Mouse (Mus musculus): ENCODE results near the gene Hoxa7. TPM values are rescaled to one million over a fixed set of nuclear protein-coding genes. Genes with fewer than 3 reads are reported as not detected.

Gene Hoxa7
- total and polyA plus RNA-seq, 2 experiments from 2014 or later: 1.3 to 2.9 TPM

- Histone ChIP-seq H3K27me3 (ENCODE audit: insufficient read depth, low read length) (peaks cover 94% of the 10 kb centered on the region), H3K4me1 (ENCODE audit: insufficient read depth, low read length) (0 out of 2 replicates have a peak, but pooled peaks cover 4% of the 10 kb centered on the region), H3K9me3 (ENCODE audit: low read length) (no peaks in the 10 kb centered on the region), H3K27ac (0 out of 2 replicates have a peak overlapping the region, but pooled peaks have one; percentile 45), H3K4me2 (ENCODE audit: low read depth, low read length) (peak overlapping the region; percentile 30), H3K36me3 (ENCODE audit: insufficient read depth, low read length) (no peaks in the 10 kb centered on the region), H3K9ac (replicated peaks; ENCODE audit: low read length) (no peak overlapping the region), H3K4me3 (ENCODE audit: low read length) (no peak overlapping the region; the same call in 1 of the 2 replicates)
- WGBS: 4% methylated on average over 19 of the region's 19 CpGs
- no peak for DNase-seq (ENCODE audit: low spot score)
- ATAC-seq: no peak
- TF ChIP-seq CTCF (IDR thresholded peaks at IDR 0.05; ENCODE audit: low read depth): no peak
Observed at GRCm38 (mm10) chr6:52185222-52185621, 36.4 kb downstream of the Hoxa7 start.

GRCm38 (mm10) chr6:52184668-52185067 is 37.0 kb downstream of the Hoxa7 start:
- TF ChIP-seq CTCF (IDR thresholded peaks at IDR 0.05; ENCODE audit: low read depth): no peak
- H3K27ac ChIP-seq: peak overlapping the region; percentile 45; the same call in 1 of the 2 replicates
- no peak overlapping the region for H3K4me3 ChIP-seq (ENCODE audit: low read length)
- peak overlapping the region; percentile 30; the same call in 1 of the 2 replicates for H3K4me2 ChIP-seq (ENCODE audit: low read depth, low read length)
- ATAC-seq (no peak), DNase-seq (ENCODE audit: low spot score) (no peak)
- H3K27me3 ChIP-seq (ENCODE audit: insufficient read depth, low read length): peaks cover 93% of the 10 kb centered on the region
- 0 out of 2 replicates have a peak, but pooled peaks cover 4% of the 10 kb centered on the region for H3K4me1 ChIP-seq (ENCODE audit: insufficient read depth, low read length)
- H3K36me3 ChIP-seq (ENCODE audit: insufficient read depth, low read length): no peaks in the 10 kb centered on the region
- no peaks in the 10 kb centered on the region for H3K9me3 ChIP-seq (ENCODE audit: low read length)
- 6% methylated on average over 6 of the region's 6 CpGs for WGBS
- no peak overlapping the region for H3K9ac ChIP-seq (replicated peaks; ENCODE audit: low read length)

GRCm38 (mm10) chr6:52183311-52184080 is 38.2 kb downstream of the Hoxa7 start:
- Histone ChIP-seq H3K4me1 (ENCODE audit: insufficient read depth, low read length) (0 out of 2 replicates have a peak, but pooled peaks cover 4% of the 10 kb centered on the region), H3K27ac (0 out of 2 replicates have a peak overlapping the region, but pooled peaks have one; percentile 45), H3K4me2 (ENCODE audit: low read depth, low read length) (0 out of 2 replicates have a peak overlapping the region, but pooled peaks have one; percentile 5), H3K4me3 (ENCODE audit: low read length) (no peak overlapping the region), H3K27me3 (ENCODE audit: insufficient read depth, low read length) (peaks cover 97% of the 10 kb centered on the region), H3K36me3 (ENCODE audit: insufficient read depth, low read length) (no peaks in the 10 kb centered on the region), H3K9ac (replicated peaks; ENCODE audit: low read length) (no peak overlapping the region), H3K9me3 (ENCODE audit: low read length) (no peaks in the 10 kb centered on the region)
- WGBS: 13% methylated on average over 10 of the region's 10 CpGs
- TF ChIP-seq CTCF (IDR thresholded peaks at IDR 0.05; ENCODE audit: low read depth): no peak
- ATAC-seq (no peak), DNase-seq (ENCODE audit: low spot score) (no peak)

- Histone ChIP-seq H3K4me2 (ENCODE audit: low read depth, low read length) (peak overlapping the region; percentile 5; the same call in 1 of the 2 replicates), H3K9me3 (ENCODE audit: low read length) (no peaks in the 10 kb centered on the region), H3K4me3 (ENCODE audit: low read length) (no peak overlapping the region), H3K9ac (replicated peaks; ENCODE audit: low read length) (no peak overlapping the region), H3K36me3 (ENCODE audit: insufficient read depth, low read length) (no peaks in the 10 kb centered on the region), H3K27ac (no peak overlapping the region), H3K4me1 (ENCODE audit: insufficient read depth, low read length) (0 out of 2 replicates have a peak, but pooled peaks cover 4% of the 10 kb centered on the region), H3K27me3 (ENCODE audit: insufficient read depth, low read length) (peaks cover 90% of the 10 kb centered on the region)
- no peak for TF ChIP-seq CTCF (IDR thresholded peaks at IDR 0.05; ENCODE audit: low read depth)
- no peak for DNase-seq (ENCODE audit: low spot score)
- ATAC-seq: no peak
- WGBS: 19% methylated on average over 1 of the region's 1 CpGs
Observed at GRCm38 (mm10) chr6:52182793-52183192, 38.9 kb downstream of the Hoxa7 start.

GRCm38 (mm10) chr6:52182030-52182429 is 39.6 kb downstream of the Hoxa7 start:
- H3K4me1 ChIP-seq (ENCODE audit: insufficient read depth, low read length): 0 out of 2 replicates have a peak, but pooled peaks cover 4% of the 10 kb centered on the region
- DNase-seq (ENCODE audit: low spot score): no peak
- peak overlapping the region; percentile 5; the same call in 1 of the 2 replicates for H3K4me2 ChIP-seq (ENCODE audit: low read depth, low read length)
- H3K36me3 ChIP-seq (ENCODE audit: insufficient read depth, low read length): no peaks in the 10 kb centered on the region
- no peak for ATAC-seq
- H3K27me3 ChIP-seq (ENCODE audit: insufficient read depth, low read length): peaks cover 82% of the 10 kb centered on the region
- no peak overlapping the region for H3K9ac ChIP-seq (replicated peaks; ENCODE audit: low read length)
- H3K4me3 ChIP-seq (ENCODE audit: low read length): no peak overlapping the region
- no peaks in the 10 kb centered on the region for H3K9me3 ChIP-seq (ENCODE audit: low read length)
- no peak overlapping the region for H3K27ac ChIP-seq
- 25% methylated on average over 2 of the region's 2 CpGs for WGBS
- no peak for TF ChIP-seq CTCF (IDR thresholded peaks at IDR 0.05; ENCODE audit: low read depth)

GRCm38 (mm10) chr6:52180726-52181125 is 40.9 kb downstream of the Hoxa7 start:
- H3K36me3 ChIP-seq (ENCODE audit: insufficient read depth, low read length): no peaks in the 10 kb centered on the region
- no peaks in the 10 kb centered on the region for H3K9me3 ChIP-seq (ENCODE audit: low read length)
- peak overlapping the region; percentile 92 for H3K27ac ChIP-seq
- peak overlapping the region; percentile 41; the same call in 1 of the 2 replicates for H3K4me3 ChIP-seq (ENCODE audit: low read length)
- peak overlapping the region; percentile 58 for H3K4me2 ChIP-seq (ENCODE audit: low read depth, low read length)
- no peak for DNase-seq (ENCODE audit: low spot score)
- no peak for TF ChIP-seq CTCF (IDR thresholded peaks at IDR 0.05; ENCODE audit: low read depth)
- peak overlapping the region; percentile 60; the same call in 1 of the 2 replicates for H3K9ac ChIP-seq (replicated peaks; ENCODE audit: low read length)
- 0 out of 2 replicates have a peak, but pooled peaks cover 4% of the 10 kb centered on the region for H3K4me1 ChIP-seq (ENCODE audit: insufficient read depth, low read length)
- peaks cover 80% of the 10 kb centered on the region for H3K27me3 ChIP-seq (ENCODE audit: insufficient read depth, low read length)
- 15% methylated on average over 3 of the region's 3 CpGs for WGBS
- ATAC-seq: no peak

Measured in hindbrain, postnatal 0 days (tissue).